Mouse (Mus musculus): ENCODE measurements around the gene Hck. TPM values are rescaled to one million over a fixed set of nuclear protein-coding genes. Genes with fewer than 3 reads are reported as not detected.

The Hck gene
- 9.8 and 12.6 TPM in 2 replicates for polyA plus RNA-seq (2012)

DNA sequence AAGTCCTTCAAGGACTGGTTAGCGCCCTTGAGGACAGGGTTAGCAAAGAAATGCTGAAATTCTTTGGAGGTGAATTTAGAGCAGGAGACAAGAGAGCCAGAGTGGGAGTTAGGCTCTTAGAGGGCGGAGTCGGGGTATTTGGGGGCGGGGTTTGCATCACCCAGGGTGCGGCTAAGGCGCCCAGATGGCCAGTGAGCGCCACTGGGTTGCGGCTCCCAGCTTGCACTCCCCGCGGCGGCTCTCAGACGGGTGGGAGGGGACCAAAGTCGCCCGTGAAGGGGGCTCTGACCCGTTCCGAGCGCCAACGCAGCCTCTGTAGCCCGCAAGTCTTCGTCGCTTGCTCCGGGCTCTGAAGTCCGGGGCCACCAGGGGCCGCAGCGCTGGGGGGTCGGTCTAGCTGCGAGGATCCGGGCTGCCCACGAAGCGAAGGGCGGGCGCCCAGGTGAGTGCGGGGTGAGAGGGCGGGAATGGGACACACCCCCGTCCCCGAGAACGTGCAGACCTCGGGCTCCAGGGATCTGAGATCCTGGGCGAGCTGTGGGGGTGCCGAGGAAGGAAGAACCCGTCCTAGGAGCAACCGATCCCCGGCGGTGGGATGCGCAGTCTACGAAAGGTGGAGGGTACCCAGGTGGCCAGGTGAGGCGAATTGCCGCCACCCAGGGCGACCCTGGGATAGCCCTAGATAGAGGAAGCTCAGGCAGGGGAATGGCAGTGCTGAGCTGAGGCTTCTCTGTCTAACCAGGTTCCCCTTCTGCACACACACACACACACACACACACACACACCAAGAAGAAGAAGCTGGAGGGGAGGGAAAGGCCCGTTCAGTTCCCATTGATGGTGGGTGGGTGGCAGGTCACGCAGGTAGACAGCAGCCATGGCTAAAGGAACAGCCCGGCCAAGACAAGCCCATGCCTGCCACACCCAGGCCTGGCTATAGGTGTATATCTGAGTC, at the start of gene Hck:
Hck (plus strand) TSS at position 156 of the 952 bp plus-strand sequence.

DNA sequence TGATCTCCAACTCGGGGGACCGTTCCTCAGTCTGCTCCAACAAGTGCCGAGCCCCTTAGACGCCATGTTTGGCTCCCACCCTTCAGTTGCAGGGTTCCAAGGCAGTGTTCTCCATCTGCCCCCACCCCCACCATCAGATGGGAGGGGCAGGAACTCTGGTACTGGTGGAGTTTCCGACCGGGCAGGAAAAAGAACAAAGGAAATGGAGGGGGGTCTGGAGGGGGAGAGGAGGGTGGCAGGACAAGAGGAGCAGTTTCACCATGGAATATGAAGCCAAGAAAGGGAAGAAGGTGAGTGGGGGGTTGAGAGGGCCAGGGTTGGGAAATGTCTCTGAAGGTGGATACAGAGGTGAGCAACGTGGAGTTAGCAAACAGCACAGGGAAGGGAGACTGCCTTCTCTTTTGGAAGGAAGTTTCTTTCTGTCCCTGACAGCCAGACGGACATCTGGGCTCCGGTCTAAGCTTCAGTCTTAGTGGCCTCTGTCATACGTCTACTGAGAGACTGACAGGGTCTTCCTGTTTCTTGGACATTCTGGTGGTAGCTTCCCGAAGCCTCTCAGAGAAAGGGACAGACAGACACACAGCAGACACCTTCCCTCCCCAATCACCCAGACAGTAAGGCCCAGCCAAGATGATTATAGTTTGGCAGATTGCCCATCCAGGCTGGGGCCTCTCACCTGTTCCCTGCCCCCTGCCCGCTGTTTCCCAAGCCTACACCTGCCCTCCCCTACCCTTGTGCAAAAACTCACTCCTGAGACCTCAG, 42.3 kb upstream of the Hck start, which contains the start of gene Ccm2l:
Ccm2l (plus strand) TSS at position 209 of the 762 bp plus-strand sequence.

DNA sequence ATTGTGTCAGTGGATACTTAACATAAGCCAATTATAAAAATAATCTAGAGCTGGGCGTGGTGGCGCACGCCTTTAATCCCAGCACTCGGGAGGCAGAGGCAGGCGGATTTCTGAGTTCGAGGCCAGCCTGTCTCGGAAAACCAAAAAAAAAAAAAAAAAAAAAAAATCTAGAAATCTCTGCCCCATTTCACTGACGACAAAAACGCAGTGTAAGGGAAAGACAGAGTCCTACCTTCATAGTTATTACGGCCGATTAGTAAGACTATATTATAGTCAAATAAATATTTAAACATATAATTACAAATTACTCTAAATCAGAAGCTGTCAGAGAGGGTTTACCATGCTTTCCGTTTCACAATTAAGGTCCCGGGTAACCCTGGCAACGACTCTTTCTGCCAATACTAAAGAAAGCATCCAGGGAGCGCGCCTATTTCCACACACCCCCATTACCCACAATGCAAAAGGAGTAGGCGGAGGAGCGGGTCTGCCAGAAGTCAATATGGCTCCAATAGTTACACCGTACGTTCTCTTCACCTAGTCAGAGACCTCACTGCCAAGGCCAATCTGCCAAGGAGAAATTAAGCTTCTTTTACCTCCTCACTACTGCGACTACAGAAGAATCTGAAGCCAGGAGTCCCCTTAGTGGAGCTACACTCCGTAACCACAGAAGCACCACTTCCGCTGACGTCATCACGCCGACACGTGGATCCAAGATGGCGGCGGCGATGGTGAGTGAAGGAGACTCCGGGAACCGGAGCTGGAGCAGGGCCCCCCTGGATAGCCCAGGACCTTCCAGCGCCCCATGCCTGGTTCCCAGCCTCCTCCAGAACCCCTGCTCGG, 52.8 kb downstream of the Hck start, which contains the start of gene Tm9sf4:
Tm9sf4 (plus strand) TSS at position 460 of the 840 bp plus-strand sequence.

Other genes with a start within 250 kb of the Hck start
- 0.03 TPM in 1 of 2 replicates, not detected in the other for gene Mylk2, start 197.1 kb upstream of the Hck start, polyA plus RNA-seq (2012)
- 0.09 and 0.23 TPM in 2 replicates for gene Foxs1, start 175.3 kb upstream of the Hck start, polyA plus RNA-seq (2012)
- gene Dusp15, start 156.8 kb upstream of the Hck start, polyA plus RNA-seq (2012), result not detected in 2 replicates
- gene Ttll9, start 146.0 kb upstream of the Hck start, polyA plus RNA-seq (2012), result 0.52 and 0.81 TPM in 2 replicates
- gene Pdrg1, start 93.0 kb upstream of the Hck start, polyA plus RNA-seq (2012), result 63.7 and 83.7 TPM in 2 replicates
- gene Xkr7, start 76.6 kb upstream of the Hck start, polyA plus RNA-seq (2012), result 0.03 and 0.09 TPM in 2 replicates
- gene Ccm2l, start 42.5 kb upstream of the Hck start, polyA plus RNA-seq (2012), result 3.8 and 5.4 TPM in 2 replicates
- gene Tm9sf4, start 52.8 kb downstream of the Hck start, polyA plus RNA-seq (2012), result 36.2 and 36.5 TPM in 2 replicates
- gene Tspyl3, start 117.0 kb downstream of the Hck start, polyA plus RNA-seq (2012), result 5.6 and 5.8 TPM in 2 replicates
- gene Plagl2, start 133.0 kb downstream of the Hck start, polyA plus RNA-seq (2012), result 17.3 and 18.7 TPM in 2 replicates
- 7.6 and 8.2 TPM in 2 replicates for gene Pofut1, start 133.1 kb downstream of the Hck start, polyA plus RNA-seq (2012)
- gene Kif3b, start 182.9 kb downstream of the Hck start, polyA plus RNA-seq (2012), result 1.8 and 2.1 TPM in 2 replicates
- 13.8 and 19.9 TPM in 2 replicates for gene Asxl1, start 237.4 kb downstream of the Hck start, polyA plus RNA-seq (2012)

All from megakaryocyte-erythroid progenitor cell, adult 5 weeks (primary cell).